Mouse (Mus musculus) gastrocnemius, postnatal 10 days (tissue): ENCODE results near the gene Amotl2. TPM values are rescaled to one million over a fixed set of nuclear protein-coding genes. Genes with fewer than 3 reads are reported as not detected.

Source experiments
- DNase-seq: peaks from one replicate; pipeline ENCODE4 v3.0.0; 2021; ENCODE audit warnings: mixed read lengths
- total RNA-seq, 2 experiments: library from RNA; stranded (reverse); gene quantifications; 2 replicates each; pipeline ENCODE4 v1.2.3; 2021

The Amotl2 gene
- total RNA-seq, 2 experiments from 2014 or later: 32.9 to 43.7 TPM

GRCm38 (mm10) chr9:102718676-102719075 is 2.2 kb downstream of the Amotl2 start:
- DNase-seq: peak; percentile 51

GRCm38 (mm10) chr9:102719085-102719484 is 2.6 kb downstream of the Amotl2 start:
- no peak for DNase-seq

DNA sequence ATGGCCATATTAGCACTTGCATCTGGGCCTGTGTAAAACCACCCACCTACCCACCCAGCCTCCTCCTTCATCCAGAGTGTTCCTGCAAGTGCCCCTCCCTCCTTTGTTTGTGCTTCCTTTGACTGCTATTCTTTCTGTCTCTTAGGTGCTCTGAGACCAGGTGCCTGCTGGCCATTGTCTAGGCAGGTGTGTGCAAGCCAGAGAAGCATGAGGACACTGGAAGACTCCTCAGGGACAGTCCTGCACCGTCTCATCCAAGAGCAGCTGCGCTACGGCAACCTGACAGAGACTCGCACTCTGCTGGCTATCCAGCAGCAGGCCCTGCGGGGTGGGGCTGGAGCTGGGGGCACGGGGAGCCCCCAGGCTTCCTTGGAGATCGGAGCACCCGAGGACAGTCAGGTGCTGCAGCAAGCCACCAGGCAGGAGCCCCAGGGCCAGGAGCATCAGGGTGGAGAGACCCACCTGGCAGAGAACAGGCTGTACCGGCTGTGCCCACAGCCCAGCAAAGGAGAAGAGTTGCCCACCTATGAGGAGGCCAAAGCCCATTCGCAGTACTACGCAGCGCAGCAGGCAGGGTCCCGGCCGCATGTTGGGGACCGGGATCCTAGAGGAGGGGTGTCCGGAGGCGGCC is 3.6 kb downstream of the Amotl2 start:
- DNase-seq: peak; percentile 26

DNA sequence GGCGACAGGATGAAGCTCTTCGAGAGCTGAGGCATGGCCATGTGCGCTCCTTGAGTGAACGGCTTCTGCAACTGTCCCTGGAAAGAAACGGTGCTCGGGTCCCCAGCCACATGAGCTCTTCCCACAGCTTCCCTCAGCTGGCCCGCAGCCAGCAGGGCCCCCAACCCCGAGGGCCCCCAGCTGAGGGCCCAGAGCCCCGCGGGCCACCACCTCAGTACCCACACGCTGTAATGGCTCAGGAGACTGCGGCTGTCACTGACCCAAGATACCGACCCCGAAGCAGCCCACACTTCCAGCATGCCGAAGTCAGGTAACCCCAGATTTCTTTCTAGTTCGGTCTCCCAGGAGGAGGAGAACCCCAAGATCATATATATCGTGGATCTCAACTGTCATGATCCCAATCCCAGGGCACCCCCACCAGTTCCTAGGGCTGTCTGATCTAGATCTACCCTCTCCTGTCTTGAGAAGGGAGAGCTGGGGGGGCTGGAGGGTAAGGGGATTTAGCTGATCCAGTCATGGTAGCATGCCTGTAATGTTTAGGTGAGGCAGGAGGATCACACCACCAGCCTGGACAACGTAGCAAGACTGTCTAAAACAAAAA is 4.2 kb downstream of the Amotl2 start:
- no peak for DNase-seq

DNA sequence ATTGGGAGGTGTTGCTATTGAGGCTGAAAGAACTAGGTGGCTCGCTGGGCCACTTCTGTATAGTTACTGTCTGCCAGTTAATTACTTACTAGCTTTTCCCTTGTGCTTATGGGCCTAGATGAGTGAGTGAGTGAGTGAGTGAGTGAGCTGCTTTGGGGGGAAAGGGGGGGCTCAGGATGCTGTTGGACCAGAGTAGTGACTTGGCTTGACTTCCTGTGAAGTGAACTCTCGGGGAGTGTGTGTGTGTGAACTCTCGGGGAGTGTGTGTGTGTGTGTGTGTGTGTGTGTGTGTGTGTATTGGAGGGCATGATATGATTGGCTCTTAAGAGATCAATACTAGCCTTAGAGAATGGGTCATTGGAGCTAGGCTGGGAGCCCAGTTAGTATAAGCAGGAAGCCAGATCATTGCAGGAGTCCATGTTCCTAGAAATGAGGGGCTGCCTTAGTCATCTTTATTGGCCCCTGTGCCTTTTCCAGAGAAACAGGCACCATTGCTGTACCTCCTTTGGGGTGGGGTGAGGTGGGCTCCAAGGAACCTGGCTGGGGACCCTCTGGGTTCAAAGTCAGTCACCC is 5.0 kb downstream of the Amotl2 start:
- DNase-seq: peak; percentile 9

DNA sequence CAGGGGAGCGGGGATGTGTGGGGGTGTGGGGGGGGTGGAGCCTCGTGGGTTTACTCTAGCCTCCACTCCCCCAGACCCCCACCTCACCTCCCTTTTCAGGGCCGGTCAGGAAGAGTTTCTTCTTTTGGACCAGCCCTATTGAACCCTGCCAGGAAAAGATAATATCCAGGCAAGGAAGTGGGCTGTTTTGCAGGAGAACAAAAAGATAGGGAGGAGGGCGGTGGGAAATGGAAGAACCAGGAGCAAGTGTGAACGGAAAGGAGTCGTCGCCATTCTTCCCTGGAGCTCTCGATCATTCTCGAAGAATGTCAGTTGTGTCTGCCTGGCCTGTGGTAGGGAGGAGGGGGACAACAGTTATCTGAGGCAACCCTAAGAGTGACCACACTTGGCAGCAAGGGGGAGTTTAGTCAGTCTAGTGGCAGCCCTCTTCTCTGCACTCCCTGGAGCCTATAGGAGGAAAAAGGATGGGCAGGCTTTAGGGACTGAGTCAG is 5.6 kb downstream of the Amotl2 start:
- DNase-seq: no peak

- peak; percentile 5 for DNase-seq
These were observed 6.3 kb downstream of the Amotl2 start for GRCm38 (mm10) chr9:102722750-102723149.

DNA sequence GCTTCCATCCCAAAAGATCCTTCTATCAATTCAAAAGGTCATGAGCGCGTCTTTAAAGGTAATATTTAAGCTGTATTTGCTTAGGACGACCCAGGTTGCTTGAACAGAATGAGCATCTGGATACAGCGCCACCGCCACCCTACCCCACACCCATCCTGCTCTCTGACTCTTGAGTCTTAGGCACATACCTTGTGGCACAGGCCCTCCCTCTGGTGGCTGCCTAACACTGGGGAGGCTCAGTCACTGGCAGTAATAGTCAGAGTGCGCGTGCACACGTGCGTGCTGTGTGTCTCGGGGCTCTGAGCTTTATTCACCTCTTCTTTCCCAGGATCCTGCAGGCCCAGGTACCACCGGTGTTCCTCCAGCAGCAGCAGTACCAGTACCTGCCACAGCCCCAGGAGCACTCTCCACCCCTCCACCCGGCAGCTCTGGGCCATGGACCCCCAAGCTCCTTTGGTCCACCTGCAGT is 6.8 kb downstream of the Amotl2 start:
- DNase-seq: peak; percentile 11

GRCm38 (mm10) chr9:102723990-102724461 is 7.6 kb downstream of the Amotl2 start:
- peak; percentile 66 for DNase-seq

DNA sequence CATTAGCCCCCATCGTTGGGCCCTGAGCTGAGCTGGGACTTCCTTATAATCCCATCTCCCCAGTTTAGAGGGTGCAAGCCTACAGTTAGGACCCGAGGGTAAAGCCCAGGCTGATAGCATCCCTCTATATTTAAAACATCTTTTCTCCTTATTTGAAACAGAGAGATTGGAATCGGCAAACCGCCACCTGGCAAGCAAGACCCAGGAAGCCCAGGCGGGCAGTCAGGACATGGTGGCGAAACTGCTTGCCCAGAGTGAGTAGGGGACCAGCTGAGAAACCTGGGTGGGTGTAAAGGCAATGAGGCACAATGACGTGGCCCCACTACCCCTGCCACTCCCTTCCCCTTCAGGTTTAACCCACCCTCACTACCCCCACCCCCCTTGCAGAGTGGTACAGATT is 8.5 kb downstream of the Amotl2 start:
- peak; percentile 11 for DNase-seq

DNA sequence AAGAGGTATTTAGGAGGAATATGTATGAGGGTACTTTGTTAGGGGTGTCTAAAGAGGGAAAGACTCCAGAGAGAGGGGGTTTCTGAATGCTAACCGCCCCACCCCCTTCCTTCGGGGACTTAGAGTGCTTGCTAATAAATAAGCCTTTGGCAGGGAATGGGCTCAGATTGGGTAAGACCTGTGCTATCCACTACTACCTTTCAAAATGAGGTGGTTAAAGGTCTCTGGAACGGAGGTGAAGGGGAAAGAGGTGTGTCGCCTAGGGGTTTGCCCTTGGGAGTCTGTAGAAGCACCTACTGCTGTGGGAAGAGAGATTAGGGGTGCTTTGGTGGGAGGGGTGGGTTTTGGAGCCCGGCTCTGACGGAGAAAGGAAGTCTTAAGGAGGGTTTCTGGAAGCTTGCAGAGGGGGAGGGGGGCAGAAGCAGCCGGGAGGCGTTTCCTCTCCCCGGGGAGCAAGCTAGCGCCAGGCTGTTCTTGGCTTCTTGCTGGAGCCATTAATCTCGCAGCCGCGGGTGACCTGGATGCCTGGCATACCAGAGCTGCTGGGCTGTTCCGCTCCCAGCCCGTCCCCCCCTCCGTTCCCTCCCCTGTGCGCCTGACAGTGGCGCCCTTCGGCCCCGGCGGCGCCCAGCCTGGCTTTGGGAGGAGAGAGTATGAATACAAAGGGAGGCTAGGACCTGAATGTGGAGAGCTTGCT is 9.6 kb downstream of the Amotl2 start:
- peak; percentile 88 for DNase-seq

DNA sequence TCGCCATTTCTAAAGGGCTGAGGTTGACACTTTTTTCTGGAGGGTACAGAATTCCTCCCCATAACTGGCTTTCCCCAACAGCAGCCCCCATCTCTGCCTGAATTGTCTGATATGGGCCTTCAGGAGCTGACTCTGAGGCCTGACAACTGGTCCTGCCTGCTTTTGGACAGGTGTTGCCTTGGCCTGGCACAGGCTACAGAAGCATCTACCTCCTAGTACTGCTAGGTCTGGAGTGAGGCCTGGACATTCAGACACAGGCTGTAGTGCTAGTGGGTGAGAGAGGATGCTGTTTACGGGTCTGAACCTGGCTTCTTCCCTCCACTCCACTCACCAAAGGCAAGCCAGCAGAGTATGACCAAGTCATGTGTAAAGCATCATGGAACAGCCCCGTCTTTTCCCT is 10.3 kb downstream of the Amotl2 start:
- DNase-seq: peak; percentile 6

DNA sequence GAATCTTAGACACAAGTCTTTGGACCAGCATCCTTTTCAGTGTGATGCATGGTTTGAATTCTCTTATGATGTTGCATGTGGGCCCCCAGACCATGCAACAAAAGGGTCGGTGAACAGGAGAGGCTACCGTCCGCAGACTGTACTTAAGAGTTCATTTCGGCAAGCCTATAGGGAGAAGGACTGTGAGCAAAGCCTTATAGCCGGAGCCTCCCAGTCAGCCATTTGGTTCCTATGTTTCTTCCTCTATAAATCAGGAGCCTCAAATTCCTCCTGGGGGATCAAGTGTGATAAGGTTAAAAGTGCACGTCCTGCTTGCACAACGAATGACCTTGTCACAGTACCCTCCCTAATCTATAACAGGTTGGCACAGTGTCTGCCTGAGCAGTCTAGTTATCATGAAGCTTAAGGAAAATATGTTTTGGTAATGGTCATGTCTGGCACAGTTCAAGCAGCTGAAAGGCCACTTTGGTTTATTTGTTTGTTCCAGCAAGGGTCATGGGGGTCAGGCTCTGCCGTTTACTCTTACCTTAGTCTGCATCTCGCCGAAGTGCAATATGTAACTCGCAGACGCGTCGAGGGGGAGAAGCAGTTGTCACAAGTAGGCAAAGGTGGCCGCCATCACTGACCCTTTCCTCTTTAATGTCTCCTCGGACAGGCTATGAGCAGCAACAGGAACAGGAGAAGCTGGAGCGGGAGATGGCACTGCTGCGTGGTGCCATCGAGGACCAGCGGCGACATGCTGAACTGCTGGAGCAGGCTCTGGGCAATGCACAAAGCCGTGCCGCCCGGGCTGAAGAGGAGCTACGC is 11.4 kb downstream of the Amotl2 start:
- no peak for DNase-seq

DNA sequence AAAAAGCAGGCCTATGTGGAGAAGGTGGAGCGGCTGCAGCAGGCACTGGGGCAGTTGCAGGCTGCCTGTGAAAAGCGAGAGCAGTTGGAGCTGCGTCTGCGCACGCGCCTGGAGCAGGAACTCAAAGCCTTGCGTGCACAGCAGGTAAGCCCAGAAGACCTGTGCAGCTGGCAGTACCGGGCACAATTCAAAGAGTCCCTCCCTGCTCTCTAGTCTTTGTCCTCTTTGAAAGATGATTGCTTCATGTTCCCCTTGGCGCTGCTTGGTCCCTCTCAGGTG is 11.9 kb downstream of the Amotl2 start:
- DNase-seq: no peak

- peak; percentile 35 for DNase-seq
These were observed 12.8 kb downstream of the Amotl2 start for GRCm38 (mm10) chr9:102729093-102729845.

DNA sequence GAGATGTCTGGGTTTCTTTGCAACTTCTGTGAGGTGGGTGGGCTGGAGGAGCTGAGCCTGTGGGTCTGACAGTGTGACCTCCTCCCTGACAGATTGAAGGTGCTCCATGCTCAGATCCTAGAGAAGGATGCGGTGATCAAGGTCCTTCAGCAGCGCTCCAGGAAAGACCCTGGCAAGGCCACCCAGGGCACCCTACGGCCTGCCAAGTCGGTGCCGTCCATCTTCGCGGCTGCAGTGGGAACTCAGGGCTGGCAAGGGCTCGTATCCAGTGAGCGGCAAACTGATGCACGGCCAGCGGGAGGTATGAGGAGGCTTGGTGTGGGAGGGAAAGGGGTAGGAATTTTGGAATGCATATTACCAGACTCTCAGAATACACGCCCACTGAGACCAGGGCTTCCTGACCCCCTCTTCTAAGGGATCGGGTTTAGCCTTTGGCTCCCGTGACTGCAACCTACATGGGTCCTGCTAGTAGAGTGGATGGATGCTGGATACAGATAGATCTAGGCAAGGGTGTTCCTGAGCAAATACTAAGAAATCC is 13.5 kb downstream of the Amotl2 start:
- DNase-seq: peak; percentile 7

GRCm38 (mm10) chr9:102731044-102731471 is 14.6 kb downstream of the Amotl2 start:
- peak; percentile 7 for DNase-seq

DNA sequence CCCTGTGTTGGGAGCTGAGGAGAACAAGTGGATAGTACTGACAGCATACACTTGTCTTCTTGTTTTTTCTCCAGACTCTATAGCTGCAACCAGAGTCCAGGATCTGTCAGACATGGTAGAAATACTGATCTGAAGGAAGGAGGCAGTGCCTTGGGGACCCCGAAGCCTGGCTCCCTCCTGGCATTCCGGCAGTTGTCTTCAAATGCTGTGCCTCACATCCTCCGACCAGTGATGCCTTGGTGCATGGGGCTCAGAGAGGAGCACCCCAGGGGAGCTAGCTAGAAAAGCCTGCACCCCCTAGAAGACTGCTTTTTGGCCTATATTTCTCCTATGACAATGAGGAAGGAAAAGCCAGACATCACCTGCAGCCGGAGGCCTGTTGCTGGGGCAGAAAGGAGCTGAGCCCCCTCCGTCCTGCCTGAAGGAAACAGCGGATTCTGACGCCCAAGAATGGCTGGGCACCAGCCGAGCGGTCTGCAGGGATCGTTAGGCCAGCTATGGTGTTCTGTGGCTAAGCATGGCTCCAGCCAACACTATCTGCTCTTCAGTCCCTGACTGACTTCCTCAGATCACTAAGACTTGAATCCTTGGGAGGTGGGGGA is 15.2 kb downstream of the Amotl2 start:
- DNase-seq: peak; percentile 11

GRCm38 (mm10) chr9:102732326-102732865 is 15.9 kb downstream of the Amotl2 start:
- no peak for DNase-seq

- DNase-seq: no peak
These were observed 17.0 kb downstream of the Amotl2 start for GRCm38 (mm10) chr9:102733459-102733858.
